Mouse (Mus musculus): ENCODE measurements around the gene Rapgef6. TPM values are rescaled to one million over a fixed set of nuclear protein-coding genes. Genes with fewer than 3 reads are reported as not detected.

Gene Rapgef6
- total RNA-seq, 2 experiments from 2014 or later = 42.9 to 53.3 TPM

DNA sequence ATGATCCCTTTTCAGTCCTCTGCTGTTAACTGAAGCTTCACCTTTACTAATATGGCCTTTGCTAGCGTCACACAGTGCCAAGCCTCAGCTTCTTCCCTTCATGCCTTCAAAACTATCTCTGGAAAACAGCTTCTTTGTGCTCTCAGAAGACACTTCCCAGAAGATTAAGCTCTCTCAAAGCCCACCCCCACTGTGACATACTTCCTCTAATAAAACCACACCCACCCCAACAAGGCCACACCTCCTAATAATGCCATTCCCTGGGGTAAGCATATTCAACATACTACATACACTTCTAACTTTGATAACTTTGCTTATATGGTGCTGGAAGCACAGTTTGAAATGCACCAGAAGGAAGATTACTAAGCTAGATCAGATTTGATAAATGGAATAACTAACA lies 8.3 kb downstream of the Rapgef6 start:
- H3K4me3 ChIP-seq = no peak overlapping the region
- no peak for TF ChIP-seq CTCF (conservative IDR thresholded peaks at IDR 0.05)
- DNase-seq (ENCODE audit: low spot score in 2 of 2) = no peak
- H3K27ac ChIP-seq = no peak overlapping the region

DNA sequence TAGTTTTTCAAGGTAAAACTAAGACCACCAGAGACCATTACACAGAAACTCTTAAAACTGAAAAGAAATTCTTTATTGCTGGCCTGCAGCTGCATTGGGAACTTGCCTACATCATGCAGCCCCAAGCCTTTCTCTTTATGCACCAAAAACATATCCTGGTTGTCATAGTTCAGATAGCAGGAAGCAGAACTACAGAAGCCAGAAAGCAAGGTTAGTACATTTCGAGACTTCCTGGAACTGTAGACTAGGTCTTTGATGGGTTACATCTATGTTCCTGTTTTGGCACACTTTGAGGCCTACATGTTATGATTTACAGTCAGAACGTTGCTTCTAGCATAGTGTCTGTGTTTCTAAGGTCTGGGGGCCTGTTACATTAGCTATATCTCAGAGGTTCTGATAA lies 11.2 kb downstream of the Rapgef6 start:
- Histone ChIP-seq H3K4me3 (no peak overlapping the region), H3K27ac (no peak overlapping the region)
- DNase-seq (ENCODE audit: low spot score in 2 of 2) = no peak
- no peak for TF ChIP-seq CTCF (conservative IDR thresholded peaks at IDR 0.05)

DNA sequence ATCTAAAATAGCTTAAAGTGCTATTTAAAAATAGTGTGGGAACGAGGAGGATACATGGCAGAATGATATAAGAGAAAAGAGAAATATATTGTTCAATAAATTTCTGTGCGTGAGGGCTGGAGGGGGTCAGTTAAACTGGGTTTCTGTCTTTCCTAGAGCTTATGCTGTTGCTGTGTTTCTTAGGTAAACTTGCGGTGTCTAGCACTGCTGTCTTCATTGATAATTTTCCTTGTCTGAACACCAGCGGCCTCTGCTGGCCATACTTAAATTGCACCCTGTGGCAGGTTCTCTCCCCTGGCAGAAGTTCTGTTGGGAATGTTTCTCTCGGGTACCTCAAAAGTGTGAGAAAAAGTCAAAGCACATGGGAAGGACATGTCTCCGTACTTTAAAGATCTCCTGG lies 12.2 kb downstream of the Rapgef6 start:
- Histone ChIP-seq H3K4me3 (no peak overlapping the region), H3K27ac (no peak overlapping the region)
- peak; percentile 13 to 82 for DNase-seq (ENCODE audit: low spot score in 2 of 2)
- peak; percentile 95 for TF ChIP-seq CTCF (conservative IDR thresholded peaks at IDR 0.05)

DNA sequence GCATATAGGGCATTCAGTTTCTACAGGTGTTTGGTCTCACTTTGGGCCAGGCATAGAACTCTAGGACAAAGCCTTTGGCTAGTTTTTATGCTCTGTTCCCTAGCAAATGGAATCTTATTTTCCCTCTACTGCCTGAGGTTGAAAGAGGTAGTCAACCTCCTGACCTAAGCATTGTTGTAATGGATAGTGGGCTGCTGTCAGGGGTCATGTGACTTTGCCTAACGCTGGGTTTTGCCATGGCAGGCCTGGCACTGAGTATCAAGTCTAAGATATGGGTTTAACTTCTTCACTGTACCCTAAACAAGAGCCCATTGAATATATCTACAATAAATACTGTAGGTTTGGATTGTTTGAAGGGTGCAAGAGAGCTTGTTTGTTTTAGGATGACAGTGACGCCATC lies 16.4 kb downstream of the Rapgef6 start:
- Histone ChIP-seq H3K4me3 (no peak overlapping the region), H3K27ac (no peak overlapping the region)
- no peak for DNase-seq (ENCODE audit: low spot score in 2 of 2)
- TF ChIP-seq CTCF (conservative IDR thresholded peaks at IDR 0.05) = no peak

DNA sequence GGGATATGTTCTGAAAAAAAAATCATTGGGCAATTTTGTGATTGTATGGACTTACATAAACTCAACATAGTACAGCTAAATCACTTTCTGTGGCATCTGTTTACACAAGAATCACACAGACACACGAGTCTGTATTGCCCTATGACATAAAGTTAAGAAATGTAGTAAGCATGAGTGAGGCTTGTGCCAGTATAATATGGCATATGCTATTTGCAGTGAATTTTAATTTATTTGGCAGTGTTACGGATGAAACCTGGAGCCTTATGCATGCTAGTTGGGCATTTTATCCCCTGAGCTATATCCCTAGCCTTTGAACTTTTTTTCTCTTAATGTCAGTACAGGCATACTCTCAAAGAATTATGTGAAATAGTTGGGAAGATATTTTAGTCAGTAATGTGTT lies 16.8 kb downstream of the Rapgef6 start:
- no peak for TF ChIP-seq CTCF (conservative IDR thresholded peaks at IDR 0.05)
- DNase-seq (ENCODE audit: low spot score in 2 of 2) = no peak
- no peak overlapping the region for H3K4me3 ChIP-seq
- H3K27ac ChIP-seq = peak overlapping the region; percentile 40; the same call in 1 of the 2 replicates

DNA sequence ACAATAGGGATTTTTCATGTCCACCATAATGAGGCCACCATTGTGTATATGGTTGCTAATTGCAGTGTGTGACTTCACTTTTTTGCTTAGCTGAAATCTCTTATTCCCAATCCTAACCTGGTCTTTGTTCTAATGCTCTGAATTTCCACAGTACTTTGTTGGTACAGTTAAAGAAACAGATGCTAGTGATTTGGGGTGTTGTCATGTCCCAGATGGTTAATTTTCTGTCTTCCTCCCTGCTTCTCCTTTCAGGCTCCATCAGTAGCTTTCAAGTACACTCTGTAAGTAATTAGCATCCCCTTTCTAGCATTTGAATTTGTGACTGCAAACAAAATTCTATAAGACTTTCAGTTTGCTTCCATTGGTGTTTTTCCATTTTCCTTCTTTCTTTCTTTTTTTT lies 17.7 kb downstream of the Rapgef6 start:
- Histone ChIP-seq H3K4me3 (no peak overlapping the region), H3K27ac (peak overlapping the region; percentile 40)
- no peak for TF ChIP-seq CTCF (conservative IDR thresholded peaks at IDR 0.05)
- peak in 1 of 2 experiments; percentile 19 for DNase-seq (ENCODE audit: low spot score in 2 of 2)

DNA sequence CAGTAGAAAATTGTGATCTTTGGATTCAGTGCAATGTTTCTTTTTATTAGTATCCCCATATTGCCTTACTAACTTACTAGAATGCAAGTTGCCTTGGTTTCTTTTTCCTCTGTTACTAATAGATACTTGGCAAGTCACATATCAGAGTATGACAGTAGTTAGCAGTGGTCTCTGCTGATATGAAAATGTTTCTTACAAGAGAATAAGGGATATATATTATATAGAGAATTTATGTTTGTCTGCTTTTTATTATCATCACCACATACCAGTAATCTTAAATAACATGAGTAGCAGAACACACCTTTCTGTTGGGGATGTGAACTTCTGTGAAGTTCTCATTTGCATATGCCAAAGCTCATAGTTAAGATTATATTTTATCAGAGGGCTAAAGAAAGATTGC lies 19.8 kb downstream of the Rapgef6 start:
- Histone ChIP-seq H3K4me3 (no peak overlapping the region), H3K27ac (no peak overlapping the region)
- TF ChIP-seq CTCF (conservative IDR thresholded peaks at IDR 0.05) = no peak
- no peak for DNase-seq (ENCODE audit: low spot score in 2 of 2)

DNA sequence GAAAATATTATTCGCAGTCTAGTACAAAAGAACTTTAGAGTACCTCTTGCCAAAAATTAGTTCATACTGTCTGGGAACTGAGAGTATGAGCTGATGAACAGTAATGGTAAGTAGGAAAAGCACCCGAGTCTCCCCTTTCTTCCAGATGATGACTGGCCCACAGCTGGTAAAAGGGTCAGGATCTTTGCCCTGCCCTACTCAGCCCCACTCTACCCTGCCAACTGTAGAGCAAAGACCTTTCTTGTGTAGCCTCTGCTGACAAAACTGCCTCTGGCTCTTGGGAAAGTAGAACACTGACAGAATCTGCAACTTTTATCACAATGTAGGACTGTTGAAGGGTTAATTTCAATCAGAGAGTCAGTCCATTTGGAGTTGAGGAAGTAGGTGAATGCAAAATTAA lies 32.3 kb downstream of the Rapgef6 start:
- no peak for TF ChIP-seq CTCF (conservative IDR thresholded peaks at IDR 0.05)
- H3K4me3 ChIP-seq = no peak overlapping the region
- H3K27ac ChIP-seq = no peak overlapping the region
- no peak for DNase-seq (ENCODE audit: low spot score in 2 of 2)

DNA sequence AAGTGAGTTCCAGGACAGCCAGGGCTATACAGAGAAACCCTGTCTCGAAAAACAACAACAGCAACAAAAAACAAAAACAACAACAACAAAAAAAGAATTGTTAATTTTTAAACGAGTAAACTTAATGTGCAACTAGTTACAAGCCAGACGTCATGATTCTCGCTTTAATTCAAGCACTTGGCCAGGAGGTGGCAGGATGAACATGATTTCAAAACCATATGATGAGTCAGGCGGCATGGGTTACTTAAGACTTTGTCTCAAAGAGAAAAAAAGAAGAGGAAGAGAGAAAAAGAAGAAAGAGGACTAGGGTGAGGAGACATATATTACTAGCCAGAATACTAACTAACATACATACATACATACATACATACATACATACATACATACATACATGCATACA lies 40.1 kb downstream of the Rapgef6 start:
- H3K27ac ChIP-seq = no peak overlapping the region
- DNase-seq (ENCODE audit: low spot score in 2 of 2) = peak; percentile 23 to 25
- H3K4me3 ChIP-seq = no peak overlapping the region
- peak; percentile 68 for TF ChIP-seq CTCF (conservative IDR thresholded peaks at IDR 0.05)

DNA sequence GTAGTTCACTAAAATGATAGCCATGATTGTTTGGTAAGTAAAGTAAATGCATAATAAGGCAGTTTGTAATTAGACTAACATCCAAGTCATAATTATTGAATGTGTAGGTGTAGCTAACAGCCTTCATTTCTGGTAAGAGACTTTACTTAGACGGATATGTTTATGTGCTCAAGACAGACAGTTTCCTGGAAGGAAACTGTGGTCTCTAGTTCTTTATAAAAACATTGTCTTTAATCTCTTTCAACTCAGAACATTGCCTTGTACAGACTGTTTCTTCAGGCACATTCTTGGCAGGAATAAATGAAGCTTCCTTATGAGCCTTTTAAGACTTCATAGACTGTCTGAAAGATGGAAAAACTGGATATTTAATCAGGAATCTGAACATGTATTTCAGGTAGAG lies 45.3 kb downstream of the Rapgef6 start:
- no peak overlapping the region for H3K4me3 ChIP-seq
- no peak for DNase-seq (ENCODE audit: low spot score in 2 of 2)
- H3K27ac ChIP-seq = peak overlapping the region; percentile 43; the same call in 1 of the 2 replicates
- TF ChIP-seq CTCF (conservative IDR thresholded peaks at IDR 0.05) = no peak

DNA sequence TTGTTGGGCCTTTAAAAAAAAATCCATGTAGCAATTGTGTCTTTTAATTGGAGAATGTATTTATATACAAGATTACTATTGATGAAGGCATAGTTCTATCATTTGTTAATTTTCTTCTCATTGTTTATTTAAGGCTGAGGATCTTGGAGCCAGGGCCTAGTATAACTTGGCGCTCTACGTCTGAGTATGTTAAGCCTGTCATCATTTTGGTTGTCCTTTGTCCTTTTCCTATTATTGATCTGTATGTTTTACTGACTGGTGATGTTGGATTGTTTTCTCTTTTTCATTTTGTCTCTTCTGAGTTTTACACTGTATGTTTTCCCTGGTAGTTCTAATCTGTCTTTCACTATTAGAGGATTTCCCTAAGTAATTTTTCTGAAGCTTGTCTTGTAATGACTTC lies 52.1 kb downstream of the Rapgef6 start:
- Histone ChIP-seq H3K27ac (no peak overlapping the region), H3K4me3 (no peak overlapping the region)
- no peak for TF ChIP-seq CTCF (conservative IDR thresholded peaks at IDR 0.05)
- DNase-seq (ENCODE audit: low spot score in 2 of 2) = no peak

DNA sequence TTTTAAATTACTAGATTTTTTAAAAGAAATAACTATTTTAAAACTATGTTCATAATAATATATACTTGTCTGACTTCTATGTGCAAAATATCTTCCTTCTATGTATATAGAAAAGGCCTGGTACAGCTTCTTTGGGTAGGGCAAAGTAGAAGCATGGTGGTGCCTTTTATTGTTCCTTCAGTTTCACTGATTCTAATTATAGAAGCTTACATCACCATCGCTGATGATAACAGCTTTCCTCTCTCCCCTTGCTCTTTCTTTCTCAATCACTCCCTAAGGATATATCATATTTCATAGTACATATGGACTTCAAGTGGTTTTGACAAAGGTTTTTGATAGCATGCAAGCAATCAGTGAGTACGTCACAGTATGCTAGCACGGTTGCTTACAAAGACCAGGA lies 69.9 kb downstream of the Rapgef6 start:
- Histone ChIP-seq H3K4me3 (no peak overlapping the region), H3K27ac (peak overlapping the region; percentile 37; the same call in 1 of the 2 replicates)
- DNase-seq (ENCODE audit: low spot score in 2 of 2) = no peak
- TF ChIP-seq CTCF (conservative IDR thresholded peaks at IDR 0.05) = no peak

DNA sequence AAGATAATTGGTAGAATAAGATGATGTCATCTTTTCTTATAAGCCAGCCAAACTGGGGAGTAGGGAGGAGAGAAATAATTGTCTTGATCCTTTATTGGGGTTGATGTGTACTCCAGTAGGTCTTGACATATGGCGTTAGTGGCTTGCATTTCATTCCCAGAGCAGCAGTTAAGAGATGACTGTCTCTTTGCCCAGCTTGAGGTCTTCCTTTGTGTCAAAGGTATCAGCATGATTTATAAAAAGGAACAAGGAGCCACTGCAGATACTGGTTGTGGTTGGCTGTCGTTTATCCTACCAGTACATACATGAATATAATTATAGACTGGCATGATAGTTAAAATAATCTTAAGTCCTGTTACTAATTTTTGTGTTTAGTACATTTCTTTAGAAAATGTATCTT lies 71.4 kb downstream of the Rapgef6 start:
- H3K4me3 ChIP-seq = no peak overlapping the region
- TF ChIP-seq CTCF (conservative IDR thresholded peaks at IDR 0.05) = no peak
- no peak for DNase-seq (ENCODE audit: low spot score in 2 of 2)
- no peak overlapping the region for H3K27ac ChIP-seq

DNA sequence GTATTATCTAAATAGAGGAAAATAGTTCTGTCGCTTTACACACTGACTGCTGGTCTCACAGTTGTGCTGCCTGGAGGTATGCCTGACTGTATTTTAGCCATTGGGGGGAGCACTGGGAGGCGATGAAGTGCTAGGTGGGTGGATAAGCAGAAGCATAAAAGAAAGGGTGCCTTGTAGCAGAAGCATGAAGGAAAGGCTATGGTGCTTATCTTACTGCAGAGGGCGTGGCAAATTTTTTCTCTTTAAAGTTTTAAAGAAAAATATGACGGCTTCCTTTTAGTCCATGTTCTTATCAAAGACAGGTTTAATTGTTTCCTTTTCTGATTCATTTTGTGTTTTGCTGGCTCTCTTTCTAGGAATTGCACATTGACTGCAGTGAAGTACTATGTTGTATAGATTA lies 72.4 kb downstream of the Rapgef6 start:
- no peak overlapping the region for H3K4me3 ChIP-seq
- no peak for DNase-seq (ENCODE audit: low spot score in 2 of 2)
- H3K27ac ChIP-seq = peak overlapping the region; percentile 87; the same call in 1 of the 2 replicates
- no peak; the same call in 1 of the 2 replicates for TF ChIP-seq CTCF (conservative IDR thresholded peaks at IDR 0.05)
